Comparison of ENCODE assay signal across 8 mouse cellular contexts in the genomic region with DNA sequence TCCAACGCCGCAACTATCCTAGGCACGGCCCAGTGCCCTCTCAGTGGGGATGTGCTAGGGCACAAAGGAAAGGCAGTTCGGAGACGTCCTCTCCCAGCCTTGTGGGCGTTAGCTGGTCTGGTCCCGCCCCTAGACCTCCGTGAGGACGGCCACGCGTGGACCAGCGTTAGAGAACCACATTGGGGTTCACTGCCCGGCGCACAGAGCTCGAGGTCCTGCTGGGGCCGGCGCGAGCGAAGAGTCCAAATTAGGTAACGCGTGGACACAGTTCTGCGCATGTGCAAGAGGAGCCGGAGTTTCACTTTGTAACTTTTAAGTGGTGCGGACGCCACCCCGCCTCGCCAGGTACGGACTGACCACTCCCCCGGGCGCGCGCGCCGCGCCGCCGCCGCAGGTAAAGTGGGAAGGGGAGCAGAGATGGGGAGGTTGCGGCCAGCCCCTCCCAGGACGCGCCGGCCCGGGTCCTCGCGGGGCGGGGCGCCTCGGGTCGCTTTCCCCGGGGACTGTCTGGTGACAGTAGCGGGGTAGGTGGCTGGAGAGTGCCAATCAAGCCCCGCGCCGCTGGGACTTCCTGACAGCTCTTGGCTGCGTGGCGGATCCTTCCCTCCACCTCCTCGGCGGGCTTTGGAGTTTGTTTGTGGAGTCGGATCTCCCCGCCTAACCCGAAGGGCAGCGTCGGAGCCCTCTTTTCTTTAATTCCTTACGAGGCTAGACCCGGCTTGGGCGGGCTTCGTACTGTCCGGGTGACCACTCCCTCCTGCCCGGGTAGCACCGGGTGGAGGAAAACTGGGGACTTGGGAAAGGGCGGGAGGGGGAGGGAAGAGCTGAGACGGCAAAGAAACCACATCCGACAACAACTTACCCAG. TPM values are rescaled to one million over a fixed set of nuclear protein-coding genes. Genes with fewer than 3 reads are reported as not detected.
DNase-seq lines count a peak whose midpoint lies in the region; ATAC-seq lines count a peak whose summit lies in the region.

A gene (plus strand): TSS at position 179 of the 866 bp plus-strand sequence.

- peak; percentile 51 for ATAC-seq in hindbrain, embryonic 16.5 days
- peak; percentile 30 for ATAC-seq in megakaryocyte progenitor cell, adult 5-6 weeks (replicated peaks; ENCODE audit: poor library complexity)

- intact Hi-C loops in left cerebral cortex, postnatal 14 days (cut with DNase I): no loop called here

- H3K9ac ChIP-seq in hindbrain, embryonic 16.5 days (ENCODE audit: low read depth, low read length): peak within 1 kb of the TSS; percentile 69

- H3K36me3 ChIP-seq in hindbrain, embryonic 16.5 days (ENCODE audit: control insufficient read depth, insufficient read depth, low read length): no peaks in the 10 kb centered on the region

- 0% methylated on average over 72 of the region's 73 CpGs for WGBS in hindbrain, embryonic 16.5 days

- peaks cover 17% of the 10 kb centered on the region; the same call in 1 of the 2 replicates for H3K4me1 ChIP-seq in hindbrain, embryonic 16.5 days (ENCODE audit: control insufficient read depth, insufficient read depth, low read depth, low read length)

- H3K9me3 ChIP-seq in hindbrain, embryonic 16.5 days (ENCODE audit: control insufficient read depth, low read length): no peaks in the 10 kb centered on the region

- no peak within 1 kb of the TSS; the same call in 1 of the 2 replicates for H3K27ac ChIP-seq in hindbrain, embryonic 16.5 days (ENCODE audit: low read depth, low read length)

- H3K27me3 ChIP-seq in hindbrain, embryonic 16.5 days (replicated peaks; ENCODE audit: control insufficient read depth, insufficient read depth, low read length): peaks cover 36% of the 10 kb centered on the region

- peak within 1 kb of the TSS; percentile 77 for H3K4me3 ChIP-seq in hindbrain, embryonic 16.5 days (ENCODE audit: low read length)

- DNase-seq in R1 (ENCODE audit: low read depth, low spot score): peak; percentile 58
- DNase-seq in cerebellum, postnatal 36 days: peak; percentile 26 to 27
- peak; percentile 66 to 75 for DNase-seq in gastrocnemius, adult 8-10 months (ENCODE audit: low spot score in 2 of 2)
- peak; percentile 22 to 45 for DNase-seq in left cerebral cortex, postnatal 14 days (ENCODE audit: low spot score in 2 of 2)
- peak; percentile 40 for DNase-seq in right cerebral cortex, postnatal 14 days
- DNase-seq in urinary bladder, postnatal 4 days (ENCODE audit: low spot score in 2 of 2): peak; percentile 72 to 77

- peak within 1 kb of the TSS; percentile 100 for H3K4me2 ChIP-seq in hindbrain, embryonic 16.5 days (ENCODE audit: low read length)

RNA-seq across cellular contexts. Expression of the gene that starts here (rescaled TPM):
- 10 to 100 TPM; 14.9 to 18.2 (median 16.2) TPM for total RNA-seq in gastrocnemius, adult 8-10 months (2022)
- 2.1 and 2.6 TPM in 2 replicates for polyA plus RNA-seq in hindbrain, embryonic 16.5 days (2015; fragmentation: Nextera tagmentation; extraction: Ambion mirVana)
- total RNA-seq in left cerebral cortex, postnatal 14 days (2021): 1 to 10 TPM; 8.8 to 9.3 TPM
- 15.0 and 15.6 TPM in 2 replicates for total RNA-seq in megakaryocyte progenitor cell, adult 5-6 weeks (2015)
- total RNA-seq in megakaryocyte progenitor cell, adult 5-6 weeks (2017): 16.5 and 16.8 TPM in 2 replicates
